Mouse (Mus musculus): ENCODE results near the gene Rpe65. TPM values are rescaled to one million over a fixed set of nuclear protein-coding genes. Genes with fewer than 3 reads are reported as not detected.

Gene Rpe65
- 0.23 and 0.24 TPM in 2 replicates for polyA plus RNA-seq (2012; rRNA removed)

DNA sequence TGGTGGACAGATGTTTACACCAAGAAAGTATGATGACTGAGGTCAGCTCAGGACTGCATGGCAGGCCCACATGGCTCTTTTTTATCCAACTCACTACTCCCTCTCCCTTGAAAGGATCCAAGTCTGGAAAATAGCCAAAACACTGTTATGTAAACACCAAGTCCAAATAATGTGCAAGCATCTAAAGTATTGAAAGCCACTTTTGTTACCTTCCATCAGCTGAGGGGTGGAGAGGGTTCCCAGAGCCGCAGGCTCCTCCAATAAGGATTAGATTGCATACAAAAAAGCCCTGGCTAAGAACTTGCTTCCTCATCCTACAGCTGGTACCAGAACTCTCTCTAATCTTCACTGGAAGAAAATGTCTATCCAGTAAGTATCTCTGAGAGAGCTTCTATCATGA lies at the start of gene Rpe65:
Rpe65 (plus strand) TSS at position 301 of the 400 bp plus-strand sequence.
- no peak for DNase-seq
- H3K4me1 ChIP-seq (ENCODE audit: control insufficient read depth, insufficient read depth, low read length), result no peaks in the 10 kb centered on the region
- 78% methylated on average over 1 of the region's 1 CpGs for WGBS
- H3K4me3 ChIP-seq (replicated peaks; ENCODE audit: insufficient read depth, low read depth, low read length), result no peak within 1 kb of the TSS
- no peaks in the 10 kb centered on the region for H3K27me3 ChIP-seq (ENCODE audit: control insufficient read depth, insufficient read depth, low read length)
- H3K27ac ChIP-seq (ENCODE audit: insufficient read depth, low read length), result no peak within 1 kb of the TSS
- no peak for TF ChIP-seq CTCF (IDR thresholded peaks at IDR 0.05; ENCODE audit: borderline replicate concordance, insufficient read depth, low read depth, low read length)
- no peak for TF ChIP-seq POLR2A (IDR thresholded peaks at IDR 0.05; ENCODE audit: borderline replicate concordance, insufficient read depth, low read length)

DNA sequence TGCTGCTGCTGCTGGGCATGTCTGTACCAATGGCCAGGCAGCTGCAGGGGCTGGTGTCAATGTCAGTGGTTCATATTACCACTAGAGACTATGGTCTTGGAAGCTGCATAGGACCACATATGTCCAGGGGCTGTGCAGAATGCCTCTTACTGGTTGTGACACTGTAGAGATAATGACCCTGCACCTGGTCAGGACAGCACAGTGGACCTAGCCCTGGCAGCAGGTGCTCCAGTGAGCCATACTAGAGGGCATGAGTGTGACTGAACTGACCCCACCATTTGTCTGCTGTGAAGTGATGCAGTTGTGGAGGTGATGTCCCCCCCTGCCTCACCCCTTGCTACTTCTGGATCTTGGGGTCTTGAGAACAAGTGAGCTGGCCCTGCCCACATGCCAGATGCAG lies 48.8 kb upstream of the Rpe65 start:
- Histone ChIP-seq H3K27ac (ENCODE audit: insufficient read depth, low read length) (no peak overlapping the region), H3K27me3 (ENCODE audit: control insufficient read depth, insufficient read depth, low read length) (no peaks in the 10 kb centered on the region), H3K4me1 (ENCODE audit: control insufficient read depth, insufficient read depth, low read length) (no peaks in the 10 kb centered on the region), H3K4me3 (replicated peaks; ENCODE audit: insufficient read depth, low read depth, low read length) (no peak overlapping the region)
- no peak for DNase-seq
- TF ChIP-seq CTCF (IDR thresholded peaks at IDR 0.05; ENCODE audit: borderline replicate concordance, insufficient read depth, low read depth, low read length) (no peak), POLR2A (IDR thresholded peaks at IDR 0.05; ENCODE audit: borderline replicate concordance, insufficient read depth, low read length) (no peak)

DNA sequence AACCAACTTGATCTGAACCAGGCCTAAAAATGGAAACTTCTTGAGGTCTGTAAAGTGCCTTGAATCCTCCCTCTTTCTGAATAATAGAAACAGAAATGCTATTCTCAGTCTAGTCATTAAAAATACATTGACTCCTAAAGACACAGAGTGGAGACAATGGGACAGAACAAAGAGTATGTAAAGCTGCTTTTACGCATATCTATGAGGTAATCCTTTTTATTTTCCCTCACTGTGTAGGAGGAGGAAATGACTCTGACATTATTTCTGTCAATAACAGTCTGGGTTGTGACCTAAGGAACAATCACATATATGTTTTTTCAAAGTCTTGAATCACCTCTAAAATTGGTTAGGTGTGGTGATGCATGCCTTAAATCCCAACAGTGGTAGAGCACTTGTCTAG lies 16.0 kb downstream of the Rpe65 start:
- H3K4me1 ChIP-seq (ENCODE audit: control insufficient read depth, insufficient read depth, low read length), result no peaks in the 10 kb centered on the region
- 80% methylated on average over 1 of the region's 1 CpGs for WGBS
- H3K4me3 ChIP-seq (replicated peaks; ENCODE audit: insufficient read depth, low read depth, low read length), result no peak overlapping the region
- no peak overlapping the region for H3K27ac ChIP-seq (ENCODE audit: insufficient read depth, low read length)
- no peak for DNase-seq
- TF ChIP-seq POLR2A (IDR thresholded peaks at IDR 0.05; ENCODE audit: borderline replicate concordance, insufficient read depth, low read length), result no peak
- no peak for TF ChIP-seq CTCF (IDR thresholded peaks at IDR 0.05; ENCODE audit: borderline replicate concordance, insufficient read depth, low read depth, low read length)
- no peaks in the 10 kb centered on the region for H3K27me3 ChIP-seq (ENCODE audit: control insufficient read depth, insufficient read depth, low read length)

DNA sequence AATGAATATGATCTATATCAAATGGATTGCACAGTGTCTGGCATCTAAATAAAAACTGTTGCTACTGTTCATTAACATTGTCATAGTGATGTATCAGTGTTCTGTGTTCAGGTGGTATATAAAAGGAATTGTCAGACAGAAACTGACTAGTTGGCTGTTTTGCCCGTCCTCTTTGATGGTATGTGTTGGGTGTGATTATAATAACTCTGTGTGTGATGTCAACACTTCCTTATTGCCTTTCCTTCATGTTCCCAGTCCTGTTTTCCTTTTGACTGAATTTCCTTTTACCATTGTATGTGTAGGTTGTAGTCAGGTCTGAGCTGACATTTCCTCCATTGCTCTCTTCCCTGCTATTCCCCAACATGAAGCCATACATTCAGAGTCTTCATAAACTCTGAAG lies 22.1 kb downstream of the Rpe65 start:
- no peak overlapping the region for H3K27ac ChIP-seq (ENCODE audit: insufficient read depth, low read length)
- TF ChIP-seq POLR2A (IDR thresholded peaks at IDR 0.05; ENCODE audit: borderline replicate concordance, insufficient read depth, low read length) (no peak), CTCF (IDR thresholded peaks at IDR 0.05; ENCODE audit: borderline replicate concordance, insufficient read depth, low read depth, low read length) (no peak)
- WGBS, result 56% methylated on average over 1 of the region's 1 CpGs
- no peaks in the 10 kb centered on the region for H3K4me1 ChIP-seq (ENCODE audit: control insufficient read depth, insufficient read depth, low read length)
- DNase-seq, result no peak
- H3K4me3 ChIP-seq (replicated peaks; ENCODE audit: insufficient read depth, low read depth, low read length), result no peak overlapping the region
- H3K27me3 ChIP-seq (ENCODE audit: control insufficient read depth, insufficient read depth, low read length), result no peaks in the 10 kb centered on the region

DNA sequence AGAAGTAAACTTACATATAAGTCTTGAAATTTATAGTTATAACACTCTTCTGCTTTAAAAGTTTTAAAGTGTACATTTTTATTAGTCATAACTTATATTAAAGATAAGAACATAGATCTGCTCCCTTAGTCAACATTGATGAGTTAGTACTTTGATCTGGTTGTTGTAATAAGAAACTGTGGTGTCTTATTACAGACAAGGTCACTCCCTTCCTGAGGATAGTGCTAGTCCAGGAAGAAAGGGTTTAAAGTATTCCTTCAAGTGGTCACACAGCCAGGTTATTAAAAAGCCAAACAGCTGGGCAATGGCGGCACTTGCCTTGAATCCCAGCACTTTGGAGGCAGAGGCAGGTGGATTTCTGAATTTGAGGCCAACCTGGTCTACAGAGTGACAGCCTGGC lies 25.0 kb downstream of the Rpe65 start:
- WGBS, result 74% methylated on average over 1 of the region's 1 CpGs
- TF ChIP-seq POLR2A (IDR thresholded peaks at IDR 0.05; ENCODE audit: borderline replicate concordance, insufficient read depth, low read length), result no peak
- no peak for TF ChIP-seq CTCF (IDR thresholded peaks at IDR 0.05; ENCODE audit: borderline replicate concordance, insufficient read depth, low read depth, low read length)

DNA sequence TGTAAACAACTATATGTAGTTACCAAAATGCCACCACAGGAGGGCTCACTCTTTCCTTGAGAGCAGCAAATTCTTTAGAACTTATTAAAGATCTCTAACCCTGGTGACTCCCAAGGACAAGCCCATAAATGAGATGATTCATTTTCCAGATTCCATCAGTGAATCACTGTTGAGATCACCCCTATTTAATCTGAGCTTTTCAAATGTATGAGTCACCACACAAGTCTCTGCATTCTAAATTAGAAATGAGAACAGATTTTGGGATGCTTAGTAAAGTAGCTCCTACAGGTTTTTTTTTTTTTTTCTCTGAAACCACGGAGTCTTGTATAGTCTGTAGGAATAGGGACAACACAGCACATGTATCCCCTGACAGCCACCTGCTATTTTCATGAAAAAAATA lies 61.8 kb downstream of the Rpe65 start:
- no peaks in the 10 kb centered on the region for H3K27me3 ChIP-seq (ENCODE audit: control insufficient read depth, insufficient read depth, low read length)
- no peak for DNase-seq
- no peaks in the 10 kb centered on the region for H3K4me1 ChIP-seq (ENCODE audit: control insufficient read depth, insufficient read depth, low read length)
- WGBS, result 56% methylated on average over 1 of the region's 1 CpGs
- TF ChIP-seq CTCF (IDR thresholded peaks at IDR 0.05; ENCODE audit: borderline replicate concordance, insufficient read depth, low read depth, low read length), result no peak
- TF ChIP-seq POLR2A (IDR thresholded peaks at IDR 0.05; ENCODE audit: borderline replicate concordance, insufficient read depth, low read length), result no peak
- no peak overlapping the region for H3K4me3 ChIP-seq (replicated peaks; ENCODE audit: insufficient read depth, low read depth, low read length)
- H3K27ac ChIP-seq (ENCODE audit: insufficient read depth, low read length), result no peak overlapping the region

More for the DNA sequence above, 25.0 kb downstream of the Rpe65 start:
- Histone ChIP-seq H3K27ac (ENCODE audit: insufficient read depth, low read length) (no peak overlapping the region), H3K4me3 (replicated peaks; ENCODE audit: insufficient read depth, low read depth, low read length) (no peak overlapping the region), H3K4me1 (ENCODE audit: control insufficient read depth, insufficient read depth, low read length) (no peaks in the 10 kb centered on the region), H3K27me3 (ENCODE audit: control insufficient read depth, insufficient read depth, low read length) (no peaks in the 10 kb centered on the region)
- no peak for DNase-seq

DNA sequence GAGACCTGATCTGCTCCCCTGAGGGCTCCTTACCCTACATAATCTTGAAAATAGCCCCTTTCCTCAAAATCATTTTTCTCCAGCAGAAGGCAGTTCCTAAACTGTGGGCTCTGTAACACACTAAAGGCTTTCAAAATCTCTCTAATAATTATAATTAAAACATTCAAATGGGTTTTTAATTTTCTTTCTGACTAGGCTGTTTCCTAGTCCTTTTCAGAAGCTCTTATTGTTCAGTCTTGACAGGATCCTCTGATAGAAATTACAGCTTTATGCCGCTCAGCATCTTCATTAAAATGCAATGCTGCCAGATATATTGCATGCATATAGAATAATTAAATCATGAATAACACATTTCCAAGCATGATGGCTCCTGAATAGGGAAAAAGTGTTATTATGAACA lies 64.4 kb downstream of the Rpe65 start:
- Histone ChIP-seq H3K4me1 (ENCODE audit: control insufficient read depth, insufficient read depth, low read length) (no peaks in the 10 kb centered on the region), H3K27ac (ENCODE audit: insufficient read depth, low read length) (no peak overlapping the region), H3K27me3 (ENCODE audit: control insufficient read depth, insufficient read depth, low read length) (no peaks in the 10 kb centered on the region), H3K4me3 (replicated peaks; ENCODE audit: insufficient read depth, low read depth, low read length) (no peak overlapping the region)
- DNase-seq, result no peak
- TF ChIP-seq POLR2A (IDR thresholded peaks at IDR 0.05; ENCODE audit: borderline replicate concordance, insufficient read depth, low read length) (no peak), CTCF (IDR thresholded peaks at IDR 0.05; ENCODE audit: borderline replicate concordance, insufficient read depth, low read depth, low read length) (no peak)
- 57% methylated on average over 1 of the region's 1 CpGs for WGBS

Other genes starting within 250 kb of the Rpe65 start
- gene Depdc1a, start 103.7 kb upstream of the Rpe65 start, polyA plus RNA-seq (2012; rRNA removed), result 0.03 TPM in 2 replicates
- 25.5 and 29.4 TPM in 2 replicates for gene Wls, start 240.5 kb downstream of the Rpe65 start, polyA plus RNA-seq (2012; rRNA removed)

Data from cerebellum, adult 2 months (tissue).